Mouse (Mus musculus): ENCODE results near the gene Slit1.

DNA sequence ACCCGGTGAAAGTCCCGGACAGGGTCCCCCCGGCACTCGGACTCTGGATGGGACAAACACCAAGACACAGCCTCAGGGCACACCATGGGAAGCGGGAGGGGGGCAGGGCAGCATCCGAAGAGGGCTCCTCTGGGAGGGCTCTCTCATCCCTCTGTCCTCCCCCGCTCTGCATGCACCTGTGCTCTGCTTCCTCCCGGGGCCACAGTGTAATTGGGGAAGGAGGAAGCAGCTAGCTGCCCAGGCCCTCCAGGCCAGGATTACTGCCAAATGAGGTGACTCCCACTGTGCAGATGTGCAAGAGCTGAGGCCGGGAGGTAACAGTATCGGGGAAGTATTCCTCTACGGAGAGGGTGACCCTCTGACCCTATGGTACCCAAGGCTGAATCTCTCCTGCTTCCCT lies 142.8 kb downstream of the Slit1 start:
- TF ChIP-seq NRF1 (IDR thresholded peaks at IDR 0.05; ENCODE audit: low read depth, low read length), result no peak
- TF ChIP-seq POLR2A (IDR thresholded peaks at IDR 0.05; ENCODE audit: low read depth, low read length), result no peak
- TF ChIP-seq EP300 (IDR thresholded peaks at IDR 0.05; ENCODE audit: low read length), result no peak
- no peak for TF ChIP-seq CTCF (conservative IDR thresholded peaks at IDR 0.05 in 1 of 2, IDR thresholded peaks at IDR 0.05 in 1 of 2; ENCODE audit: low read depth in 2 of 2, low read length in 2 of 2)
- TF ChIP-seq MYC (IDR thresholded peaks at IDR 0.05; ENCODE audit: low read depth, low read length), result no peak
- TF ChIP-seq MAZ (IDR thresholded peaks at IDR 0.05; ENCODE audit: low read depth, low read length), result no peak
- no peak for TF ChIP-seq GABPA (IDR thresholded peaks at IDR 0.05; ENCODE audit: insufficient replicate concordance, low read depth, low read length)

All from CH12.LX (cell line).